Mouse (Mus musculus) G1E-ER4 (cell line): Measurements from ENCODE around the gene Akap13. TPM values are rescaled to one million over a fixed set of nuclear protein-coding genes. Genes with fewer than 3 reads are reported as not detected.
A peak's percentile ranks its signal among the peaks of the same experiment; 100 is the strongest.

Source experiments
- GATA1 ChIP-seq: IDR thresholded peaks from one replicate; pipeline ENCODE4 v1.8.0; 2012; ENCODE audit warnings: low read length, inconsistent platforms
- polyA plus RNA-seq: library from polyadenylated mRNA; stranded (reverse); fragments of >175 nt; gene quantifications from 2 replicates; pipeline ENCODE4 v1.2.3, GENCODE M21; 2012

The Akap13 gene
- polyA plus RNA-seq, 1 experiment: 2.8 TPM

DNA sequence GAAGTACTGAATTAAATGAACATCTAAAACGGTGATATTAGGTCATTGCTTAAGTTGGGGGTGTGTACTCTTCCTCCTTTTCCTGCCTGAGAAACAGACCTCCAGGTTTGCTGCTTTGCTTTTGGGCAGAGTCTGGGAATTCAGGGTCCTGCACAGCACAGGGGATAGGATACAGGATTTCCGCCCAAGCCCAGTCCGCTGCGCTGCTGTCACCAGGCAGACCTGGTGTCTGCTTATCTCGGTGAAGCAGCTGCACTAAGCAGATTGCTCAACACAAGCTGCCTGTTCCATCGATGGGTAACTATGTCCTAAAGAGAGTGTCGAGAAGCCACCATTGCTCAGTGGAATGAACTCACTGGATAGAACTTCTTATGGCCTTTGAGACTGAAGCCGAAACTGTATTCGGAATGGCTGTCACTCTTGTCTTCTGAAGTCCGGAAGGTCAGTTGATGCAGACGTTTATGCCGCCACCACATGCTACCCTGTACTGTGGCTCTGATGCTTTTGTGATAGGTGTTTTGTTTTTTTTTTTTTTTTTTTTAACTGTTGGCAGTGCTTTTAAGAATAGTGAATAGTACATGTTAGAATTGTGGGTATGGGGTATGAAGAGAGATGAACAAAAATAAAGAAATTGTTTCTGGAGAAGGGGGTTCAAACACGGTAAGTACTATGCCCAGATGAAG, 156.8 kb downstream of the Akap13 start:
- TF ChIP-seq GATA1: peak; percentile 87

DNA sequence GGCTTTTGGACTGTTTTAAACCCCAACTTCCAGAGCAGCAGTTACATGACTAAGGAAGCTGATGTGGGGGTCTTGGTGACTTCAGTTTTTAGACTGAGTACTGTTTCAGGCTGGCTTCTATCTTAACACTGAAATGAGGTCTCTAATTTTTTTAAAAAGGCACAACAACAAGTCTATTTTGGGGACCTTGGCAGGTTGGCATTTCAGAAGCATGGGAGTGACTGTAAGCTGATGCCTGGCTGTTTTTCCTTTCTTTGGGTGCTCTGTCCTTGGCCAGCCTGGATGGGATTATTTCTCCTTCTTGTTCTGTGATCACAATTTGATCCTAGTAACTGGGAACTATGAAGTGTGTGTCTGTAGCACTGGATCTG, 157.3 kb downstream of the Akap13 start:
- TF ChIP-seq GATA1: no peak

DNA sequence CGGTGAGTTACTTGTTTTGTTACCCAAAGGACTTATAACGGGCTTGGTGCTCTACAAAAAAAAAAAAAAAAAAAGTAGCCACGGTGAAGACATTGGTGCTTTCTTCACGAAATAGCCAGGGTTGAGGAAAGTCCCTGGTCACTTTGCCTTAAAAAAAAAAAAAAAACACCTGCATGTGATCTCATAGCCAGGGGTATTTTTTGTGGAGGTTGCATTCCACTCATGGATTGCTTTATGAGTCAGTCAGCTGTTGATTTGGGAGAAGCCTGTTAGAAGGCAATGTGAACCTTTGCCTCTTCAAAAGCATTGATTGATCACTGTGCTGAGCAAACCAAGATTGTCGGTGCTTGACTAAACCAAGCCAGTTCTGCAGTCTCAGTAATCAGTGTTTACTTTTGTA, 157.9 kb downstream of the Akap13 start:
- TF ChIP-seq GATA1: no peak

DNA sequence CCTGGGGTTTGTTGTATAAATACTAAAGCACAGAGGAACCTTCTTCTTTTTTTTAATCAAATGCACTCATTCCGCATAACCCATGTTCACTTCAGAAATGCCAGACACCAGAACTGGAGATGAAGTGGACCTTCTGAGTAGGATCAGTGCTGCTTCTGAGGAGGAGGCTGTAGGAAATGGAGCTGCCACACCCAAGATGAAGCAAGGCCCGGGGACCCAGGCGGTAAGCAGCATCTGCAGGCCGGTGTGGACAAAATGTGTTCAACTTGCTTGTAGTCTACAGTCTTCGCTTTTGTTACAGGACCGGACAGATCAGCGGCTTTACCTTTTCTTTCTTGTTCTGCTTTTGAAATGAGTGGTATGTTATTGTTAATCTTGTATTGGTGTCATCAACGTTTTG, 159.5 kb downstream of the Akap13 start:
- no peak for TF ChIP-seq GATA1

DNA sequence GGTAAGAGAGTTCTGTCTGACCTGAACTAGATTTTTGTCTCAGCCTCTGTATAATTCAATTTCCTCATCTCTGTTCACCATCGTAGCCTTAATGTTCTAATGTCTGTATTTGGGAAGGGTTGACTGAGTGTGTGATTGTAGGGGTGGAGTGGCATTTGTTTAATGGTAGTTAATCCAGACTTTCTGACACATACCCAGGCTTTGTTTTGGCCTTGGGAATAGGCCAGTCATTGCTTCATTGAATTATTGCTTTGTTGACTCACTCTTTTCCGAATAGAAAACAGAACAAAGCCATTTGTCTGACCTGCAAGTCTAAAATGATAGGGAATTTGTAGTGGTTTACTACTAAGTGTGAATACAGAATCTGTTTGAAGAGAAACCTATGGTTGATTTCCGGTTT, 163.4 kb downstream of the Akap13 start:
- no peak for TF ChIP-seq GATA1

DNA sequence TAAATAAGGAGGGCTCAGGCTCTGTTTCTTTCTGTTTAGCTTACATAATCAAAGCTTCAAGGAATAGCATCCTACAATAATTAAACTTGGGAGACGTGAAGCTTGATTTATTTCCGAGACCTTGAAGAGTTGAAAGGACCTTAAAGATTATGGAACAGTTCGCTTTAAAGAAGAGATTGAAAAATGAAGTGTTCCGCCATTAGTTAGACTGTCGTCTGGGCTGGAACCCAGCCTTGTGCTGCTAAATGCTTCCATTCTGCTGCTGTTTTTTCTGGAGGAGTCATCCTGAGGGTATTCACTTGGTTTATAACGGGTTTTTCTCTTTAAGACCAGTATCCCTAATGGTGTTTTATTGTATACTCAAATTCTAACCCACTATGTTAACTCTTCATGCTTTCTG, 164.5 kb downstream of the Akap13 start:
- TF ChIP-seq GATA1: no peak

DNA sequence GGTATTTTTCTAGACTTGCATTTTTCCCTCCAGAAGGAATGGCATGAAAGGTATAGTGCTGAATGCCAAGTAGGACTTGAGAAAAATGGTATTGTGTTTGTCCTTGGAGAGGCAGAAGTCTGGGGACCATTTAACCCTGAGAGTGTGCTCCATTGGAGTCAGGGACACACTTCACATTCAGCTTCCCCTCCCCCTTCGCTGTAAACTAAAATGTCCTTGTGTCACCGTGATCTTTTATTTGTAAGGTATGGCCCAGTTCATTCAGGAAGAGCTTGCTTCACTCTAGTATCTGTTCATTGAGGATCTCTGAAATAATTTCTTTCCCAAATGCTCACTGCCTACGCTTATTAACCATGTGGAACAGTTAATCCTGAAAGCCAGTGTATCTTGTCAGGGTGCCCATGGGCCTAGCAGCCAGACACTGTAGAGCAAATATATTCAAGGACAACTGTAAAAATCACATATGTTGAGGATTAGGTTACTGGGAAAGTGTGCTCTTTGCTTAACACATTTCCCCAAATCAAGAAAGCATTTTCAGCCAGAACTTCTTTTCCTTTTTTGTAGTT, 165.1 kb downstream of the Akap13 start:
- no peak for TF ChIP-seq GATA1

DNA sequence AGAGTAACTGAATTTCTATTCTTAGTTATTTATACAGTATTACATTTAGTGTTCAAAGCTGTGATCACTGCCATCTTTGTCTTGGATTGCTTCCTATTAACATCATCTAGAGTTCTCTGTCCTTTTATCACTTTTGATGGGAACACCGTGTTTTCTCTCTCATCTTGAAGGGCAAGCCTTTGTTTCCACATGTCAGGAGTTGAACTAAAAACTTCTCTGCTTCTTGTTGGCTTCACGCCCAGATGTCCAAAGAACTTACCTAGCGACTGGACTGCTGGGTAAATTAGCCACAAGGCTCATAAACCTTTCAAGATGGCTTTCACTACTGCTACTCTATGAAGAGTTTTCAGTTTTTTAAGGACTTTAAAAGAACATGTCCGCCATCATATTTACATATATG, 165.6 kb downstream of the Akap13 start:
- no peak for TF ChIP-seq GATA1

- no peak for TF ChIP-seq GATA1
These were observed 172.5 kb downstream of the Akap13 start for GRCm38 (mm10) chr7:75627831-75628230.

DNA sequence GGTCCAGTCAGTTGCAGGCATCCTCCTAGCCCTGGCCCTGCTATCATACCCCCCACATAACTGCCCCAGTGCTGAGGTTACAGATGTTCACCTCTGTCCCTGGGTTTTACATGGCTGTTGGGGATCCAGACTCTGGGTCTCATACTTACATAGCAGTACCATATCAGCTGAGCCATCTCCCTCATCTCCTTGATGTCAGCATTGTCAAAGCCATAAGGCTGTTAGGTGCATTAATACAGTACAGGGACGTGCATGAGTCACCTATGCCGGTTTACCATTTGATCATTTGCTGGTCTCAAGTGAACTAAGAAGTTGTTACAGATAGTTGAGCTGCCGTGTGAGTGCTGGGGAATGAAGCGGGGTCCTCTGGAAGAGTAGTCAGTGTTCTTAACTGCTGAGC, 174.3 kb downstream of the Akap13 start:
- TF ChIP-seq GATA1: no peak

DNA sequence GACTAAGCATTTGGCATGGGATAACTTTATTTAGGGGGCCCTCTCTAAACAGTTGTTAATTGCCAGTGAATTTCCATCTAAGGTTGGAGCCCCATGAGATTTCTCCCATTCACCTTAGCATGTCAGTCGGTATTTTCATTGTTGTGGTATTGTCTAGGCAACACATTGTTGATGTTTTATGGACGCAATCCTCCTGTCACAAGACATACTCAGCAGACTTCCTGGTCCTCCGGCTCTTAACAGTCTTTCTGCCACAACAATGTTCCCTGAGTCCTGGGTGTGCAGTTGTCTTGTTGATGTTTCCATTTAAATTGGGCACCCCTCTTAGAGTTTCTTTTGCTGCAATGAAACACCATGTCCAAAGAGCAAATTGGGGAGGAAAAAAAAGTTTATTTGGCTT, 177.6 kb downstream of the Akap13 start:
- no peak for TF ChIP-seq GATA1

GRCm38 (mm10) chr7:75633393-75633792, 178.1 kb downstream of the Akap13 start:
- TF ChIP-seq GATA1: no peak

DNA sequence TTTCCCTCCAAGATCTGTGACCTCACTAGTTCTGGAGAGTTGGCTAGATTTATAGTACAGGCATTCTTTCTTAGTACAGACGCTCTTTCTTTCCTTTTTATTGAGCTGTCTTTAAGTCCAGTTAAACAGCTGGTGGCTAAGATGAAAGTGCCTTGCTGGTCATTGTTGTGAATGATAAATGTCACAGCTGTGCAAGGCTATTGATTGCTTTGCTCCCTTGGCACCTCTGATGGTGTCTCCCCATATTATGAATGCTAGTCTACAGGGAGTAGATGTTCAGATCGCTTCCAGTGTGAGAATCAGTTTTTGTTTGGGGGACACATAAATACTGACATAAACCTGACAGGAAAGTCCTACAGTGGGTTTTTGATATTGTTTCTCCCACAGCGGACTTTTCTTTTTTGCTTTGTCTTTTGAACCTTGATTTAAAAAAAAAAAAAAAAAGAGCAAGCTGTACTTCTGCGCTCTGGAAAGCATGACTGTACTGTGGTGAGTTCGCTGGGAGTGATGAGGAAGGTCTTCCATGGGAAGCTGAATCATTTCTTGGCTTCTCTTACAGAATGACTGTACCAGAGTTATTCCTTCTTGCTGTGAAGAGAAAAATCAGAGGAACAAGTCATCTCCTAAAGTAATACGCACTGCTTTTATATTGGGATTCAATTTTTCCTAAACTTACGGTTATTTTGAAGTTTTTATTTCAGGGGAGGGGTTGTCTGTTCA, 178.6 kb downstream of the Akap13 start:
- no peak for TF ChIP-seq GATA1

DNA sequence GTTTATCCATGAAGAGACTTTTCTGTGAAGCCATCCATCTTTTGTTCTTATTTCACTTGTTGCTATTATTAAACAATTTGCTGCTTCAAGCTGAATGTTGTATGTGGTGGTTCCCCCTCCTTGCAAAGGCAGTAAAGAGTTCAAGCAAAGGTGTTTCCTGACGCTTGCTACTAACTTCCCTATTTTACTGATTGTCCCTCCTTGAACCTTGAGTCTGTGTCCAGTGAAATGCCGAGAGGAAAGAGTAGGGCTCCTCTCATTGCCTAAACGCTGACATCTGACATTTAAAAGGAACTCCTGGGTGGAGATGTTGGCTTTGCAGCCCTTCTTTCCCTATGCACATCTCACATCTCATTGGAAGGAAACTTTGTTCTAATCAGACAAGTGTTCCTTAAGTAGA, 183.4 kb downstream of the Akap13 start:
- TF ChIP-seq GATA1: no peak

- TF ChIP-seq GATA1: no peak
These were observed 184.2 kb downstream of the Akap13 start for GRCm38 (mm10) chr7:75639541-75639940.

GRCm38 (mm10) chr7:75640074-75640473, 184.7 kb downstream of the Akap13 start:
- TF ChIP-seq GATA1: no peak

GRCm38 (mm10) chr7:75640671-75641070, 185.3 kb downstream of the Akap13 start:
- no peak for TF ChIP-seq GATA1
